Mouse (Mus musculus): Measurements from ENCODE around the gene Tulp1. TPM values are rescaled to one million over a fixed set of nuclear protein-coding genes. Genes with fewer than 3 reads are reported as not detected.
A peak's percentile ranks its signal among the peaks of the same experiment; 100 is the strongest.
"Not testable (repeated sequence)": the region's sequence is repeated elsewhere in the genome, so short reads cannot be mapped to it uniquely, and the experiment has no call there.

The Tulp1 gene
- polyA plus RNA-seq (2015; fragmentation: Nextera tagmentation; extraction: Ambion mirVana): 1.2 and 1.4 TPM in 2 replicates

GRCm38 (mm10) chr17:28365122-28365521 is at the start of gene Tulp1:
Gene Tulp1, minus strand, starts transcription at chr17:28365222.
- no peak for ATAC-seq
- 38% methylated on average over 8 of the region's 8 CpGs for whole genome bisulfite sequencing
- H3K4me3 ChIP-seq (ENCODE audit: low read depth, low read length): peak within 1 kb of the TSS; percentile 11; the same call in 1 of the 2 replicates

GRCm38 (mm10) chr17:28411381-28411960 is 46.4 kb upstream of the Tulp1 start:
- Histone ChIP-seq H3K4me3 (ENCODE audit: low read depth, low read length) (no peak overlapping the region), H3K27me3 (replicated peaks; ENCODE audit: control insufficient read depth, insufficient read depth, low read length) (no peaks in the 10 kb centered on the region), H3K4me1 (replicated peaks; ENCODE audit: control insufficient read depth, insufficient read depth, low read length) (no peaks in the 10 kb centered on the region), H3K9ac (ENCODE audit: low read depth, low read length) (no peak overlapping the region), H3K4me2 (replicated peaks; ENCODE audit: low read depth) (no peak overlapping the region), H3K36me3 (ENCODE audit: control insufficient read depth, insufficient read depth) (peaks cover 39% of the 10 kb centered on the region), H3K27ac (ENCODE audit: low read depth, low read length) (no peak overlapping the region), H3K9me3 (ENCODE audit: control insufficient read depth) (no peaks in the 10 kb centered on the region)
- no peak for ATAC-seq
- 76% methylated on average over 10 of the region's 10 CpGs for WGBS
- TF ChIP-seq CTCF (IDR thresholded peaks at IDR 0.05; ENCODE audit: low read depth): no peak

More at GRCm38 (mm10) chr17:28365122-28365521, at the start of gene Tulp1:
- no peak within 1 kb of the TSS for H3K4me2 ChIP-seq (replicated peaks; ENCODE audit: low read depth)
- no peaks in the 10 kb centered on the region for H3K36me3 ChIP-seq (ENCODE audit: control insufficient read depth, insufficient read depth)
- H3K9ac ChIP-seq (ENCODE audit: low read depth, low read length): no peak within 1 kb of the TSS
- TF ChIP-seq CTCF (IDR thresholded peaks at IDR 0.05; ENCODE audit: low read depth): no peak
- H3K27me3 ChIP-seq (replicated peaks; ENCODE audit: control insufficient read depth, insufficient read depth, low read length): peaks cover 32% of the 10 kb centered on the region
- no peaks in the 10 kb centered on the region for H3K9me3 ChIP-seq (ENCODE audit: control insufficient read depth)
- no peak within 1 kb of the TSS for H3K27ac ChIP-seq (ENCODE audit: low read depth, low read length)
- H3K4me1 ChIP-seq (replicated peaks; ENCODE audit: control insufficient read depth, insufficient read depth, low read length): peaks cover 5% of the 10 kb centered on the region; the same call in 1 of the 2 replicates

- no peak for TF ChIP-seq CTCF (IDR thresholded peaks at IDR 0.05; ENCODE audit: low read depth)
- 86% methylated on average over 4 of the region's 4 CpGs for WGBS
- no peak overlapping the region for H3K9ac ChIP-seq (ENCODE audit: low read depth, low read length)
Observed at GRCm38 (mm10) chr17:28410731-28411130, 45.7 kb upstream of the Tulp1 start.

GRCm38 (mm10) chr17:28408251-28408918 is 43.4 kb upstream of the Tulp1 start:
- peak; percentile 81 for ATAC-seq
- Histone ChIP-seq H3K27me3 (replicated peaks; ENCODE audit: control insufficient read depth, insufficient read depth, low read length) (no peaks in the 10 kb centered on the region), H3K36me3 (ENCODE audit: control insufficient read depth, insufficient read depth) (peaks cover 41% of the 10 kb centered on the region), H3K9me3 (ENCODE audit: control insufficient read depth) (no peaks in the 10 kb centered on the region), H3K4me2 (replicated peaks; ENCODE audit: low read depth) (no peak overlapping the region), H3K4me3 (ENCODE audit: low read depth, low read length) (no peak overlapping the region), H3K27ac (ENCODE audit: low read depth, low read length) (peak overlapping the region; percentile 66), H3K4me1 (replicated peaks; ENCODE audit: control insufficient read depth, insufficient read depth, low read length) (no peaks in the 10 kb centered on the region), H3K9ac (ENCODE audit: low read depth, low read length) (no peak overlapping the region)
- TF ChIP-seq CTCF (IDR thresholded peaks at IDR 0.05; ENCODE audit: low read depth): 0 out of 2 replicates have a peak, but pooled peaks have one; percentile 1
- 34% methylated on average over 5 of the region's 5 CpGs for WGBS

More at GRCm38 (mm10) chr17:28410731-28411130, 45.7 kb upstream of the Tulp1 start:
- Histone ChIP-seq H3K27me3 (replicated peaks; ENCODE audit: control insufficient read depth, insufficient read depth, low read length) (no peaks in the 10 kb centered on the region), H3K9me3 (ENCODE audit: control insufficient read depth) (no peaks in the 10 kb centered on the region), H3K4me1 (replicated peaks; ENCODE audit: control insufficient read depth, insufficient read depth, low read length) (no peaks in the 10 kb centered on the region), H3K27ac (ENCODE audit: low read depth, low read length) (no peak overlapping the region), H3K4me2 (replicated peaks; ENCODE audit: low read depth) (no peak overlapping the region), H3K4me3 (ENCODE audit: low read depth, low read length) (no peak overlapping the region), H3K36me3 (ENCODE audit: control insufficient read depth, insufficient read depth) (peaks cover 39% of the 10 kb centered on the region)
- no peak for ATAC-seq

- WGBS: 33% methylated on average over 15 of the region's 15 CpGs
- Histone ChIP-seq H3K4me2 (replicated peaks; ENCODE audit: low read depth) (no peak overlapping the region), H3K27ac (ENCODE audit: low read depth, low read length) (peak overlapping the region; percentile 66), H3K4me3 (ENCODE audit: low read depth, low read length) (no peak overlapping the region), H3K36me3 (ENCODE audit: control insufficient read depth, insufficient read depth) (peaks cover 44% of the 10 kb centered on the region), H3K9me3 (ENCODE audit: control insufficient read depth) (no peaks in the 10 kb centered on the region), H3K27me3 (replicated peaks; ENCODE audit: control insufficient read depth, insufficient read depth, low read length) (no peaks in the 10 kb centered on the region), H3K9ac (ENCODE audit: low read depth, low read length) (no peak overlapping the region), H3K4me1 (replicated peaks; ENCODE audit: control insufficient read depth, insufficient read depth, low read length) (no peaks in the 10 kb centered on the region)
- ATAC-seq: peak; percentile 67
- TF ChIP-seq CTCF (IDR thresholded peaks at IDR 0.05; ENCODE audit: low read depth): peak; percentile 99
Observed at GRCm38 (mm10) chr17:28407418-28408250, 42.6 kb upstream of the Tulp1 start.

GRCm38 (mm10) chr17:28406471-28406870 is 41.4 kb upstream of the Tulp1 start:
- Histone ChIP-seq H3K9ac (ENCODE audit: low read depth, low read length) (no peak overlapping the region), H3K4me1 (replicated peaks; ENCODE audit: control insufficient read depth, insufficient read depth, low read length) (no peaks in the 10 kb centered on the region), H3K27me3 (replicated peaks; ENCODE audit: control insufficient read depth, insufficient read depth, low read length) (no peaks in the 10 kb centered on the region), H3K4me2 (replicated peaks; ENCODE audit: low read depth) (no peak overlapping the region), H3K27ac (ENCODE audit: low read depth, low read length) (no peak overlapping the region), H3K36me3 (ENCODE audit: control insufficient read depth, insufficient read depth) (peaks cover 49% of the 10 kb centered on the region), H3K4me3 (ENCODE audit: low read depth, low read length) (no peak overlapping the region), H3K9me3 (ENCODE audit: control insufficient read depth) (no peaks in the 10 kb centered on the region)
- no peak for TF ChIP-seq CTCF (IDR thresholded peaks at IDR 0.05; ENCODE audit: low read depth)
- ATAC-seq: no peak
- WGBS: 91% methylated on average over 7 of the region's 7 CpGs

GRCm38 (mm10) chr17:28404745-28405144 is 39.7 kb upstream of the Tulp1 start:
- not testable (repeated sequence) for ATAC-seq; H3K4me1 ChIP-seq (replicated peaks; ENCODE audit: control insufficient read depth, insufficient read depth, low read length)

More at GRCm38 (mm10) chr17:28404745-28405144, 39.7 kb upstream of the Tulp1 start:
- 100% methylated on average over 2 of the region's 2 CpGs for WGBS
- H3K4me3 ChIP-seq (ENCODE audit: low read depth, low read length); H3K27me3 ChIP-seq (replicated peaks; ENCODE audit: control insufficient read depth, insufficient read depth, low read length); H3K27ac ChIP-seq (ENCODE audit: low read depth, low read length); H3K9ac ChIP-seq (ENCODE audit: low read depth, low read length); H3K9me3 ChIP-seq (ENCODE audit: control insufficient read depth); H3K4me2 ChIP-seq (replicated peaks; ENCODE audit: low read depth): not testable (repeated sequence)
- H3K36me3 ChIP-seq (ENCODE audit: control insufficient read depth, insufficient read depth): peaks cover 50% of the 10 kb centered on the region
